Mouse (Mus musculus) hindbrain, embryonic 14.5 days (tissue): ENCODE measurements around the gene Atp13a2. TPM values are rescaled to one million over a fixed set of nuclear protein-coding genes. Genes with fewer than 3 reads are reported as not detected.
A peak's percentile ranks its signal among the peaks of the same experiment; 100 is the strongest.

ENCODE experiments used
- ATAC-seq: fragments of 200-750 bp; cut with Nextera tagmentation; 2 replicates; pipeline ENCODE4 v1.8.0; 2017; ENCODE audit warnings: moderate number of reproducible peaks, mild to moderate bottlenecking, moderate TSS enrichment, moderate library complexity; ENCODE audit not compliant: low FRiP score
- DNase-seq: peaks from one replicate; pipeline ENCODE4 v3.0.0-alpha.2; 2015; ENCODE audit warnings: low spot score
- H3K27ac ChIP-seq: fragments of 300-500 bp; sonication (generic); 2 replicates; pipeline ENCODE4 v1.5.1; 2014; ENCODE audit warnings: mild to moderate bottlenecking, moderate library complexity
- H3K27me3 ChIP-seq: fragments of 300-500 bp; sonication (generic); 2 replicates; pipeline ENCODE4 v1.6.1; 2014; ENCODE audit warnings: mild to moderate bottlenecking, low read length, mixed read lengths; ENCODE audit not compliant: control insufficient read depth, insufficient read depth
- H3K36me3 ChIP-seq: fragments of 300-500 bp; sonication (generic); replicated peaks from 2 replicates; pipeline ENCODE4 v1.6.1; 2014; ENCODE audit not compliant: control insufficient read depth, insufficient read depth
- H3K4me1 ChIP-seq: fragments of 300-500 bp; sonication (generic); replicated peaks from 2 replicates; pipeline ENCODE4 v1.6.1; 2014; ENCODE audit warnings: antibody characterized with exemption, low read length, mixed read lengths; ENCODE audit not compliant: control insufficient read depth, insufficient read depth
- H3K4me2 ChIP-seq: fragments of 300-500 bp; sonication (generic); replicated peaks from 2 replicates; pipeline ENCODE4 v1.6.1; 2014; ENCODE audit warnings: mild to moderate bottlenecking, moderate library complexity
- H3K4me3 ChIP-seq: fragments of 300-500 bp; sonication (generic); replicated peaks from 2 replicates; pipeline ENCODE4 v1.5.1; 2014; ENCODE audit warnings: mild to moderate bottlenecking, low read length
- H3K9ac ChIP-seq: fragments of 300-500 bp; sonication (generic); 2 replicates; pipeline ENCODE4 v1.6.1; 2014
- H3K9me3 ChIP-seq: fragments of 300-500 bp; sonication (generic); 2 replicates; pipeline ENCODE4 v1.6.1; 2016; ENCODE audit warnings: low read length; ENCODE audit not compliant: control insufficient read depth
- WGBS: fragments of 180-500 bp; shearing (Covaris S2); extraction: QIAGEN DNeasy Blood & Tissue Kit; methylation state at CpG from one replicate; pipeline ENCODE4 v1.1.7; 2014; 5-methylcytosine and 5-hydroxymethylcytosine counted together
- polyA plus RNA-seq: library from polyadenylated mRNA; unstranded; fragments of >200 nt; fragmentation: Nextera tagmentation; extraction: Ambion mirVana; gene quantifications from 2 replicates; pipeline ENCODE4 v1.2.1, GENCODE M21; 2014

The Atp13a2 gene
- polyA plus RNA-seq, 1 experiment from 2014 or later = 176 TPM

DNA sequence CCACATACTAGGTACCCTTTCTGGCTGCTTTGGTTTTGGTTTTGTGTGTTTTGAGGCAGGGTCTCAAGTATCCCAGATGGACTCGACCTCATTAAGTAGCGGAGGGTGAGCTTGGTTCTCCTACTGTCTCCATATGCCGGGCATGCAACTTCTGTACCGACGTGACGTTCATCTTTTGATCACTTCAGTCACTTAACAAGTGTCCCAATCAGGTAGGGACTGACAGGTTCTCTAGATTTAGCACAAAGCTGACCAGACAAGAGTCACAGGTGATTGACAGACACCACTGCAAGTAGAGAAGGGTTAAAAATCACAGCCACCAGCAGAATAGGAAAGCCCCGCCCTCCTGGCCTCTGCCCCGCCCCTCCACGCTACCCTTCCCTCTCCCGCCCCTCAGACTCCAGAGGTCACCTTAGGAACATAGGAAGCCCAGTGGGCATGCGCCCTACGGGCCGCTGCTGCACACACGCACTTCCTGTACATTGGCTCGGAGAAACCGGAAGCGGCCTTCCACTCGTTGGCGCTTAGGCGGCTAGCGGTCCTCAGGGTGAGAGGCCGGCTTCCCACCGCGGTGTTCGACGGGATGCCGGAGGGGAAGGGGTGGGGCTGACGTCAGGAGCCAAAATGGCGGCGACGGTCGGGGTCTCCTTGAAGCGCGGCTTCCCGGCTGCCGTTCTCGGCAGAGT is 25.7 kb upstream of the Atp13a2 start, which contains the start of gene Sdhb:
Gene Sdhb, plus strand, starts transcription at position 423 of the 686 bp plus-strand sequence.
- WGBS = 2% methylated on average over 37 of the region's 37 CpGs
- peaks cover 29% of the 10 kb centered on the region for H3K4me1 ChIP-seq
- H3K27me3 ChIP-seq = no peaks in the 10 kb centered on the region
- H3K9me3 ChIP-seq = no peaks in the 10 kb centered on the region
- peak within 1 kb of the TSS; percentile 88 for H3K27ac ChIP-seq
- no peaks in the 10 kb centered on the region for H3K36me3 ChIP-seq
- peak; percentile 96 for ATAC-seq
- peak within 1 kb of the TSS; percentile 98 for H3K9ac ChIP-seq
- peak within 1 kb of the TSS; percentile 99 for H3K4me3 ChIP-seq
- H3K4me2 ChIP-seq = peak within 1 kb of the TSS; percentile 91
- peak; percentile 96 for DNase-seq

DNA sequence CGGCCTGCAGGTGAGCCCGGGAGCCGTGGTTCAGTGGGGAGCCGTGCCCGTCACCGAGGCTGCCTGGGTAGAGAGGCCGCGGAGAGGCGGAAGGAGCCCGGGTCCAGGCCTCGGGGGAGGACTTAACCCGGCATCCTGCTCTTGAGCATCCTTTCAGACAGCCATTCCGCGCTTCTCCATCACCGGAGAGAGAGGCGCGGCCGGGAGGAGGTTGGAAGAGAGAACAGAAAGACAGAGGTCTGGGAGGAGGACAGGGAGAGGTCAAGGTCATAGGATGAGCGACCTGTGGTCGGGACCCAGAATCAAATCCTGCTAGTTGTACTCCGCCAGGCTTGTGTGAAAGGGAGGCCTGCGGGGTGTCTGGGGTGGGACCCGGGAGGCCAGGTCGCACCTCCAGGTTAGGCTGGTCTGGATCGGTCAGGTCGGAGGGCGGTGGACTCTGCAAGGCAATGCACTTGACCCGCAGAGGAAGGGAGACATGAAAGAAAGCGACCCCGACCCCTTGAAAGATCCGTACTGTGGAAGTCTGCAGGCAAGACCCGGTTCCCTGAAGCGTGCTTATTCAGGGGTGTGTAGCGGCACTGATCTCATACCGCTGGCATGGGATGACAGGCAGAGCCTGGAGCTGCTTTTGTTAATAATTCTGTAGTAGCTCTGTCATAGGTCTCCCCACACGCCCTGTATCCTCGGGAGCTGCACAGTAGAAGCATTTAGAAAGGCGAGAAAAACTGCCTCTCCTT is 25.0 kb upstream of the Atp13a2 start:
- peak overlapping the region; percentile 88 for H3K27ac ChIP-seq
- H3K36me3 ChIP-seq = peaks cover 6% of the 10 kb centered on the region
- 1% methylated on average over 37 of the region's 38 CpGs for WGBS
- peak overlapping the region; percentile 91 for H3K4me2 ChIP-seq
- no peaks in the 10 kb centered on the region for H3K9me3 ChIP-seq
- H3K4me1 ChIP-seq = peaks cover 29% of the 10 kb centered on the region
- DNase-seq = no peak
- H3K4me3 ChIP-seq = peak overlapping the region; percentile 99
- peak; percentile 11; the same call in 1 of the 2 replicates for ATAC-seq
- no peaks in the 10 kb centered on the region for H3K27me3 ChIP-seq
- H3K9ac ChIP-seq = peak overlapping the region; percentile 98

DNA sequence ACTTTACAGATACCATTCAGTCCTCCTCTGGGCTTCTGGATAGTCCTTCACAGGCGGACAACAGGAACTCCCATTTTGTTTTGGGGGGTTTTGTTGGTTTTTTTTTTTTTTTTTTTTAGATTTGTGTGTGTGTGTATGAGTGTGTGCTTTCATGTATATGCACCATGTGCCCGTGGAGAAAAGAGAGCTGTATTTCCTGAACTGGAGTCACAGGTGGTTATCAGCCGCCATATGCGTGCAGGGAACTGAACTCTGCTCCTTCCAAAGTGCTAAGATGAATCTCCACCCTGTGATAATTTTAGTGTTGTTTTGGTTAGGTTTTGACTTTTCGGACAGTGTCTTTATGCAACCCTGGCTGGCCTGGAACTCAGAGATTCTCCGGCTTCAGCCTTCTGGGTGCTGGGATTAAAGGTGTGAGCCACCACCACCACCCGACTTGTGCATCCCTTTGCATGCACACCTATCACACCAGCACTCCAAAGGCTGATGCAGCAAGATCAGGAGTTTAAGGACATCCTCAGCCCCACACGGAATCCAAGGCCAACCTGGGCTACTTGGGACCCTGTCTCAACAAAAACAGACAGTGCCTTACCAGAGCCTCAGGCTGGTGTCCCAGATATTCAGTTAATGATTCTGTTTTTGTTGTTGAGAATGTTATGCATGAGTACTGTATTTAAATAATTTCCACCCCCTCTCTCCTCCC is 24.3 kb upstream of the Atp13a2 start:
- no peak for ATAC-seq
- Histone ChIP-seq H3K4me3 (peak overlapping the region; percentile 99), H3K27me3 (no peaks in the 10 kb centered on the region), H3K27ac (0 out of 2 replicates have a peak overlapping the region, but pooled peaks have one; percentile 88), H3K9me3 (no peaks in the 10 kb centered on the region), H3K9ac (peak overlapping the region; percentile 98), H3K36me3 (peaks cover 13% of the 10 kb centered on the region), H3K4me1 (peaks cover 21% of the 10 kb centered on the region), H3K4me2 (peak overlapping the region; percentile 91)
- no peak for DNase-seq
- 79% methylated on average over 8 of the region's 8 CpGs for WGBS

DNA sequence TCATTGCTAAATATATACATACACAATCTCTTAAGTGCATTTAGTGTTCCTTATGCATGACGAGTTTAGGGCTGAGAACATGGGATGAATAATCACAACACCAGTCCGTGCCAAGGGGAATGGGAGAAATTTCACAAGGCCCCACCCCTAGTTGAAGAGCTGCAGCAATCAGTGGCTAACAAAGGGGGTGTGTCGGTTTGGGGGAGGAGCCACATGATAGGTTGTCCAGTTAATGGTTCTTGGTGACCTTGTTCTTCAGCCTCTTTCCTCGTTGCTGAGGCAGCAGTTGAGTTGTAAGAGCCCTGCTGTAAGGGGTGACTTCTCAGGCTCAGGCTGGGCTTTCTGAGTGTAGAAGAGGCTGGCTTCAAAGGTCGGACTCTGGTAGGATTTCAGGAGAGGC is 23.7 kb upstream of the Atp13a2 start:
- H3K27ac ChIP-seq = no peak overlapping the region
- no peaks in the 10 kb centered on the region for H3K9me3 ChIP-seq
- WGBS = 45% methylated on average over 5 of the region's 5 CpGs
- H3K36me3 ChIP-seq = peaks cover 19% of the 10 kb centered on the region
- peaks cover 18% of the 10 kb centered on the region for H3K4me1 ChIP-seq
- DNase-seq (no peak), ATAC-seq (no peak)
- H3K4me2 ChIP-seq = peak overlapping the region; percentile 91; the same call in 1 of the 2 replicates
- H3K4me3 ChIP-seq = no peak overlapping the region
- H3K9ac ChIP-seq = no peak overlapping the region
- no peaks in the 10 kb centered on the region for H3K27me3 ChIP-seq

DNA sequence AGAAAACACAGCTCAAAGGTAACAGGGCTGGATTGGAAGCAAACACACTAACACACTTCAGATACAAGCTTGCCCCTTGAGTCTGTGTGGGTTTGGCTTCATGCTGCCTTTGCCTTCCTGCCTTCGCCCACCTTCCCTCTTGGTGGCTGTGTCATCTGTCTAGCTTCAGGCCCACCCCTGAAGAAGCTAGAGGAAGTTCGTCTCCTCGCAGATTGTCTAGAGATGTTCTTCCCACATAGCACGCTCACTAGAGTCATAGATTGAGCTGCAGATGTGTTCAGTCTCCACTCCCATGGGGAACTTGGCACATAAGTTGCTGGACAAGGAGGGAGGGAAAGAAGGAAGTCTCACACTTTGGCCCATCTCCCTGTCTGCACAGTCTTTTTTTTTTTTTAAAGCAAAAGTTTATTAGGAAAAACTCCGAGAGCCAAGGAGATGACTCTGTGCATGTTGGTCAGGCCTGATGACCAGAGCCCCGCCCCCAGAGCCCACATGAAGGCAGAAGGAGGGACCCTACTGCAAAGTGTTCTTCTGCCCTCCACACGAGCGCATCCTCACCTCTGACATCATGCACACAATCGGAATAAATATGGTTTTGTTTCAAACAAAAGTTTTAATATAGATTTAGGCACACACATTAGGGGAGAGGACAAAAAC is 22.6 kb upstream of the Atp13a2 start:
- H3K9me3 ChIP-seq = no peaks in the 10 kb centered on the region
- DNase-seq (no peak), ATAC-seq (no peak)
- H3K4me1 ChIP-seq = peaks cover 18% of the 10 kb centered on the region
- no peak overlapping the region for H3K4me3 ChIP-seq
- no peaks in the 10 kb centered on the region for H3K27me3 ChIP-seq
- 87% methylated on average over 9 of the region's 9 CpGs for WGBS
- no peak overlapping the region for H3K4me2 ChIP-seq
- H3K9ac ChIP-seq = peak overlapping the region; percentile 9; the same call in 1 of the 2 replicates
- H3K36me3 ChIP-seq = peaks cover 30% of the 10 kb centered on the region
- no peak overlapping the region for H3K27ac ChIP-seq

DNA sequence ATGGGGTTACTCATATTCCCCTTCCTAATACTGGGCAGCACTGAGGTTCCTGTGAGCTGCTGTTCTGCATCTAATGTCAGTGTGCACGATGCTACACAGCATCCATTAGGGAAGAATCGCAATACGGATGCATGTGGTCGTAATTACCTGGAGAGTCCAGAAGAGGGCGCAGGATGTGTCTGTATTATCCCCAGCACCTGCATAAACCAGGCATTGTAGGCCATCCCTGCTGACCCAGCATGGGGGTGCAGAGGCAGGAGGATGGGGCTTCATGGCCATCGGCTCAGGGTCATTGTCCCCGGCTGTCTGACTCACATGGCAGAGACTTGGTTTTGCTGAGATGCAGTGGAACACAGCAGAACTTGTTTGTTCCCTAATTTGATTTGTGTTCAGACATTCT is 22.1 kb upstream of the Atp13a2 start:
- ATAC-seq (0 out of 2 replicates have a peak, but pooled peaks have one; percentile 8), DNase-seq (peak; percentile 84)
- Histone ChIP-seq H3K36me3 (peaks cover 35% of the 10 kb centered on the region), H3K4me3 (no peak overlapping the region), H3K4me1 (peaks cover 18% of the 10 kb centered on the region), H3K9me3 (no peaks in the 10 kb centered on the region), H3K4me2 (no peak overlapping the region), H3K27me3 (no peaks in the 10 kb centered on the region), H3K9ac (peak overlapping the region; percentile 9), H3K27ac (no peak overlapping the region)
- 12% methylated on average over 7 of the region's 7 CpGs for WGBS

DNA sequence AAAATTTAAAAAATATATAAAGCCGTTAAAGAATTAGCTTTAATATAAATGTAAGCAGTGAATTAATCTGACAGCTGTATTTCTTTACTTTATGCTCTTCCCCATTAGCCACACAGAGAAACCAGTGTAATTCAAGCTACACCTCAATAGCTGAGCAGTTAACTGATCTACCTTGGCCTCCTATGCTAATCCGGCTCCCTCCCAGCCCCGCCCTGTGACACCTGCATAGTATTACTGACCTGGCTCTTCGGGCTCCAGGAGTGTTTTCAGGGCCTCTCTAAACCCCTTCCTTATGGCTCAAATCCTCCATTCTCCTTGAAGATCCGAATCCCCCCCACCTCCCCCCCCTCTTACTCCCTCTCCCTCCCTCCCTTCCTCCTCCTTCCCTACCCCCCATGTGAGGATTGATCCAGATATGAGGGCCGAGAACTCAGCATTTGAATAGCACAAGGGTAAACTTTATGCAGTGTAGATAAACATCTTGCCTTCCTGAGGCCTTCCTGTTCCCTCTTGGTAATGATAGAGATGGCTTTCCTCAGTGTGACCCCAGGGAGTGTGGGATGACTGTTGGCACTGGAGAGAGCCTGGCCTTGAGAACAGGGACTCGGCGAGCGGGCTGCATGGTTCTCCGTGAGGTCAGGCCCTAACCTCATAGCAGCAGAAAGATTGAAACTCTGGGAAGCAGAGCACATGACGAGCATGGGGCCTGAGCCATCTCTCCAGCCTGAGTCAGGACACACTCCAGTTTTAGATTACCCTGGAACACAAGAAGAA is 19.1 kb upstream of the Atp13a2 start:
- H3K27ac ChIP-seq = no peak overlapping the region
- ATAC-seq (no peak), DNase-seq (no peak)
- H3K36me3 ChIP-seq = peaks cover 64% of the 10 kb centered on the region
- H3K9ac ChIP-seq = no peak overlapping the region
- H3K9me3 ChIP-seq = no peaks in the 10 kb centered on the region
- peaks cover 5% of the 10 kb centered on the region for H3K4me1 ChIP-seq
- WGBS = 89% methylated on average over 11 of the region's 11 CpGs
- H3K27me3 ChIP-seq = no peaks in the 10 kb centered on the region
- H3K4me3 ChIP-seq = no peak overlapping the region
- no peak overlapping the region for H3K4me2 ChIP-seq

DNA sequence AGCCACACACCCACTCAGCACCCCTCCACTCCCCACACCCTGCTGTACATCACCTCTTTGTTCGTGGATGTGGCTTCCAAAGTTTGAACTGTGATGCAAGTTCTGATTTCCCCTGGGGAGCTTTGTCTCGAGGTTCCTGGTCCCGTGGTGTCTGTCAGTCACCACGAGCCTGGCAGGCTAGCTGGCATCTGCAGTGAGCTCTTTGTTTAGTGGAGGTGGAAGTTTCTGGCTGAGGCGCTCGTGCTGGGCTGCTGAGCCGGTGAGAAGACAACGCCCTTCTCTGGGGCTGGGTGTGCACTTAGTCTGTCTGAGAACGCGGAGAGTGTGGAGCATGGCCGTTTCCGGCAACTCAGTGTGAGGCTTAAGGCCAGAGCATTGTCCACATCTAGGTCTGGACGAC is 15.0 kb upstream of the Atp13a2 start:
- no peak for DNase-seq

More for the DNA sequence above, 15.0 kb upstream of the Atp13a2 start:
- no peak overlapping the region for H3K27ac ChIP-seq
- no peaks in the 10 kb centered on the region for H3K27me3 ChIP-seq
- no peaks in the 10 kb centered on the region for H3K4me1 ChIP-seq
- no peaks in the 10 kb centered on the region for H3K9me3 ChIP-seq
- ATAC-seq = no peak
- H3K4me3 ChIP-seq = no peak overlapping the region
- no peak overlapping the region for H3K4me2 ChIP-seq
- WGBS = 89% methylated on average over 13 of the region's 13 CpGs
- H3K36me3 ChIP-seq = peaks cover 99% of the 10 kb centered on the region
- H3K9ac ChIP-seq = no peak overlapping the region
